Mouse (Mus musculus) hindbrain, embryonic 15.5 days (tissue): ENCODE measurements at regions not wholly inside any gene's neighbourhood (a gene's known extent, or its start where the extent isn't known, plus 50 kb on each side); places are given as distances from the start of the nearest gene placed in this dataset.

ENCODE experiments used
- ATAC-seq: fragments of 200-750 bp; cut with Nextera tagmentation; 2 replicates; pipeline ENCODE4 v1.8.0; 2017; ENCODE audit warnings: low read depth, moderate number of reproducible peaks, moderate TSS enrichment; ENCODE audit not compliant: low FRiP score
- H3K27ac ChIP-seq: fragments of 300-500 bp; sonication (generic); replicated peaks from 2 replicates; pipeline ENCODE4 v1.5.1; 2015; ENCODE audit warnings: mild to moderate bottlenecking, inconsistent platforms
- H3K27me3 ChIP-seq: fragments of 300-500 bp; sonication (generic); 2 replicates; pipeline ENCODE4 v1.6.1; 2015; ENCODE audit warnings: control low read depth, inconsistent platforms
- H3K36me3 ChIP-seq: fragments of 300-500 bp; sonication (generic); 2 replicates; pipeline ENCODE4 v1.6.1; 2015; ENCODE audit warnings: control low read depth, inconsistent platforms
- H3K4me1 ChIP-seq: fragments of 300-500 bp; sonication (generic); replicated peaks from 2 replicates; pipeline ENCODE4 v1.6.1; 2015; ENCODE audit warnings: control low read depth, inconsistent platforms
- H3K4me2 ChIP-seq: fragments of 300-500 bp; sonication (generic); 2 replicates; pipeline ENCODE4 v1.6.1; 2015; ENCODE audit warnings: moderate library complexity, mild to moderate bottlenecking, inconsistent platforms
- H3K4me3 ChIP-seq: fragments of 300-500 bp; sonication (generic); 2 replicates; pipeline ENCODE4 v1.5.1; 2015; ENCODE audit warnings: mild to moderate bottlenecking, inconsistent platforms
- H3K9ac ChIP-seq: fragments of 300-500 bp; sonication (generic); 2 replicates; pipeline ENCODE4 v1.6.1; 2015; ENCODE audit warnings: inconsistent platforms
- H3K9me3 ChIP-seq: fragments of 300-500 bp; sonication (generic); 2 replicates; pipeline ENCODE4 v1.6.1; 2016; ENCODE audit warnings: control low read depth, inconsistent platforms
- WGBS: fragments of 180-500 bp; shearing (Covaris S2); methylation state at CpG from one replicate; pipeline ENCODE4 v1.1.7; 2015; 5-methylcytosine and 5-hydroxymethylcytosine counted together

- H3K27ac ChIP-seq: no peak overlapping the region
- no peak overlapping the region for H3K9ac ChIP-seq
- H3K4me2 ChIP-seq: no peak overlapping the region
- no peak for ATAC-seq
- no peaks in the 10 kb centered on the region for H3K36me3 ChIP-seq
- no peaks in the 10 kb centered on the region for H3K4me1 ChIP-seq
- 33% methylated on average over 7 of the region's 7 CpGs for WGBS
- no peaks in the 10 kb centered on the region for H3K9me3 ChIP-seq
- no peak overlapping the region for H3K4me3 ChIP-seq
- H3K27me3 ChIP-seq: no peaks in the 10 kb centered on the region
Measured at GRCm38 (mm10) chr11:112050362-112050761, 731.7 kb upstream of the Sox9 start.

DNA sequence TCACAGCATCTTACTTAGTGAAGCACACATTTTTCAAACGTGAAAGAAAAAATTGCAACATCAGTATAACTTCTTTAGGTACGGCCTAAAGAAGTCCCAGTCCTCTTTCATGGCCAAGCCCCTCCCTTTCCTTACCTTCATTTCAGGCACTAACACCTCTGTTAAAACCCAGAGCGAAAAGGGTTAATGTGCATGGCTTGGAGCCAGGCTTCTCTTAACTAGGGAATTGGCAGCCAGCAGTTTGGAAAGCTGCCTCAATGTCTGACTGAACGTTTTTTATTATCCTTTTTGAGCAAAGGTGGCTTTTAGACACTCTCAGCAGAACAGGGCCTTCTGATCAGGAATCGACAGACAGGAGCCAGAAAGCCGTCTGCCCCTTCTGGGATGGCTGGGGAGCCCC lies 726.4 kb upstream of the Sox9 start:
- no peak overlapping the region for H3K4me3 ChIP-seq
- peaks cover 6% of the 10 kb centered on the region; the same call in 1 of the 2 replicates for H3K4me1 ChIP-seq
- H3K4me2 ChIP-seq: no peak overlapping the region
- H3K9ac ChIP-seq: no peak overlapping the region
- H3K27me3 ChIP-seq: no peaks in the 10 kb centered on the region
- 47% methylated on average over 6 of the region's 6 CpGs for WGBS
- no peak for ATAC-seq
- no peak overlapping the region for H3K27ac ChIP-seq
- no peaks in the 10 kb centered on the region for H3K36me3 ChIP-seq
- no peaks in the 10 kb centered on the region for H3K9me3 ChIP-seq

DNA sequence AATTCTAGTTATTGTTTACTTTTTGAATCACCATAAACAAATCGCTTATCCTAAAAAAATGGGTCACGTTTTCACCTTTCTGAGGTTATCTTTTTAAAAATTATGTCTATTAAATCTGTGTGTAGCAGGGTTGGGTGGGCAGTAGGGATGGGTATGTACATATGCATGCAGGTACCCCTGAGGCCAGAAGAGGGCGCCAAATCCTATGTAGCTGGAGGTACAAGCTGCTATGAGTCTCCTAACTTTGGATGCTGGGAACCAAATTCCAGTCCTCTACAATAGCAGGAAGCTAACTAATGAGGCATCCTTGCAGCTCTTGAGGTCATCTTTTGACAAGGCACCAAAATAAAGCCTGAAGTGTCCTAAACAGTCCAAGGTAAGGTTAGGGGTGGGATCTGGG lies 714.8 kb upstream of the Sox9 start:
- no peaks in the 10 kb centered on the region for H3K4me1 ChIP-seq
- no peak overlapping the region for H3K4me2 ChIP-seq
- H3K9ac ChIP-seq: no peak overlapping the region
- no peak overlapping the region for H3K4me3 ChIP-seq
- no peaks in the 10 kb centered on the region for H3K36me3 ChIP-seq
- no peak overlapping the region for H3K27ac ChIP-seq
- ATAC-seq: no peak
- no peaks in the 10 kb centered on the region for H3K9me3 ChIP-seq
- WGBS: 82% methylated on average over 3 of the region's 3 CpGs
- no peaks in the 10 kb centered on the region for H3K27me3 ChIP-seq

GRCm38 (mm10) chr11:112068821-112069220 lies 713.2 kb upstream of the Sox9 start:
- Histone ChIP-seq H3K4me1 (no peaks in the 10 kb centered on the region), H3K27ac (no peak overlapping the region), H3K9ac (no peak overlapping the region), H3K4me2 (no peak overlapping the region), H3K9me3 (no peaks in the 10 kb centered on the region), H3K4me3 (no peak overlapping the region), H3K27me3 (no peaks in the 10 kb centered on the region), H3K36me3 (no peaks in the 10 kb centered on the region)
- 60% methylated on average over 4 of the region's 4 CpGs for WGBS
- no peak for ATAC-seq

DNA sequence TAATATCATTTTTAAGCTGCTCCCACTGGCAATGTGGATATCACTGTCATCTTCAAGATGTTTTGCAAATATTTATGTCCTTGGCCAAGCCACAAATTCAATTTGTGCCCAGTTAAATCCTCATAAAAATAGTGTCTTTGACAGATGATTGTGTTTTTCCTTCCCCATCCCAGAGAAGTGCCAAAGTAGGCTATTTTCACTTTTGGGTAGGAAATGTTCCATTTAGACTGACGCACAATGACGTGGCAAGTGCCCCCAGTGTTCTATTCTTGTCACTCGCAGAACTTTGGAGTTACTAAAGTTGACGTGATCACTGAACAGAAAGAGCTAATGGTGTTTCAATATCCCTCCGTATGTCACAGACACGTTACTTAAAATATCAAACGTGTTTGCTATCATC lies 710.5 kb upstream of the Sox9 start:
- no peak overlapping the region for H3K27ac ChIP-seq
- H3K4me1 ChIP-seq: no peaks in the 10 kb centered on the region
- H3K27me3 ChIP-seq: no peaks in the 10 kb centered on the region
- H3K4me3 ChIP-seq: no peak overlapping the region
- no peak overlapping the region for H3K9ac ChIP-seq
- H3K9me3 ChIP-seq: no peaks in the 10 kb centered on the region
- 86% methylated on average over 7 of the region's 7 CpGs for WGBS
- no peak overlapping the region for H3K4me2 ChIP-seq
- H3K36me3 ChIP-seq: no peaks in the 10 kb centered on the region
- no peak for ATAC-seq

DNA sequence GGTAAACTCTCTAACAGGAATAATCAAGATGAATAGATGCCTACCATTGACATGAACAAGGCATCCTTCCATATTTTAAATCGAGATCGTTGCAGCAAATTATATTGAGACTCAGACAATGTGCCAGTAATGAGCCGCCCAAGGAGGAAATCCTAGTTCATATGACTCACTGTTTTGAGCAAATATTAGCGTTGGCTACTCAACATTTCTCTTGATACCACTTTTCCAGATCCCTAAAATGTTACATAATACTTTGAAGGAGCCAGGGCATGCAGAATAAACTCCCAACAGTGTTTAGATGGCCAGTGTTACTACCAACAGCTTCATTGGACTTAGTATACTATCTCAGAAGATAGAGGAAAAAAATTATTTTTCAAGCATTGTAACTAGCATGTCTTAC lies 700.6 kb upstream of the Sox9 start:
- no peaks in the 10 kb centered on the region for H3K9me3 ChIP-seq
- no peak overlapping the region for H3K4me2 ChIP-seq
- ATAC-seq: no peak
- no peaks in the 10 kb centered on the region for H3K36me3 ChIP-seq
- H3K4me1 ChIP-seq: no peaks in the 10 kb centered on the region
- H3K9ac ChIP-seq: no peak overlapping the region
- H3K27ac ChIP-seq: no peak overlapping the region
- WGBS: 94% methylated on average over 4 of the region's 4 CpGs
- H3K27me3 ChIP-seq: no peaks in the 10 kb centered on the region
- no peak overlapping the region for H3K4me3 ChIP-seq

- 70% methylated on average over 4 of the region's 4 CpGs for WGBS
Measured at GRCm38 (mm10) chr11:112083019-112083418, 699.0 kb upstream of the Sox9 start.

GRCm38 (mm10) chr11:112092168-112092567 lies 689.9 kb upstream of the Sox9 start:
- no peaks in the 10 kb centered on the region for H3K9me3 ChIP-seq
- no peak overlapping the region for H3K9ac ChIP-seq
- H3K4me2 ChIP-seq: no peak overlapping the region
- no peaks in the 10 kb centered on the region for H3K36me3 ChIP-seq
- no peak overlapping the region for H3K4me3 ChIP-seq
- H3K4me1 ChIP-seq: no peaks in the 10 kb centered on the region
- ATAC-seq: no peak
- 90% methylated on average over 8 of the region's 8 CpGs for WGBS
- H3K27ac ChIP-seq: no peak overlapping the region
- H3K27me3 ChIP-seq: no peaks in the 10 kb centered on the region

More at GRCm38 (mm10) chr11:112083019-112083418, 699.0 kb upstream of the Sox9 start:
- H3K9me3 ChIP-seq: no peaks in the 10 kb centered on the region
- H3K27me3 ChIP-seq: no peaks in the 10 kb centered on the region
- H3K27ac ChIP-seq: no peak overlapping the region
- H3K4me2 ChIP-seq: no peak overlapping the region
- no peaks in the 10 kb centered on the region for H3K4me1 ChIP-seq
- no peaks in the 10 kb centered on the region for H3K36me3 ChIP-seq
- ATAC-seq: no peak
- no peak overlapping the region for H3K9ac ChIP-seq
- H3K4me3 ChIP-seq: no peak overlapping the region

- Histone ChIP-seq H3K27me3 (no peaks in the 10 kb centered on the region), H3K4me1 (no peaks in the 10 kb centered on the region), H3K9ac (no peak overlapping the region), H3K9me3 (no peaks in the 10 kb centered on the region), H3K36me3 (no peaks in the 10 kb centered on the region), H3K27ac (no peak overlapping the region), H3K4me3 (no peak overlapping the region), H3K4me2 (no peak overlapping the region)
- ATAC-seq: no peak
- WGBS: 29% methylated on average over 3 of the region's 3 CpGs
Measured at GRCm38 (mm10) chr11:112095009-112095408, 687.0 kb upstream of the Sox9 start.

- WGBS: 69% methylated on average over 1 of the region's 1 CpGs
- ATAC-seq: no peak
- no peaks in the 10 kb centered on the region for H3K27me3 ChIP-seq
- no peak overlapping the region for H3K27ac ChIP-seq
- no peaks in the 10 kb centered on the region for H3K9me3 ChIP-seq
- H3K4me3 ChIP-seq: no peak overlapping the region
- no peaks in the 10 kb centered on the region for H3K36me3 ChIP-seq
- H3K4me2 ChIP-seq: no peak overlapping the region
- no peaks in the 10 kb centered on the region for H3K4me1 ChIP-seq
- H3K9ac ChIP-seq: no peak overlapping the region
Measured at GRCm38 (mm10) chr11:112098161-112098560, 683.9 kb upstream of the Sox9 start.

DNA sequence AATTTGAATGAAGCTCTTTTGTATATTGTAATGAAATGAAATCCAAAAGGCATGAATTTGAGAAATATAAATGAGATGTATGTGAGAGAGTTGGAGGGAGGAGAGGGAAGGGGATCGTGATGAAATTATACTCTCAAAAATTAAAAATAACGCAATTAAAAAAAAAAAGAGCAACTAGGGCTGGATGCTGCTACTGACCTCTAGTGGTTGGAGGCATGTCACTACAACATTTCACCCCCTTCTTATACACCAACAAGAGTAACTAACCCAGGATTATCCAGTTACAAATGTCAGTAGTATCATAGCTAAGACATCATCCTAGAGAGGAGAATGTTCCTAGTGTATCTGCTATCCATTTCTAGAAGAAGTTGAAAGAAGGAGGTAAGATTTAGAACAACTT lies 678.8 kb upstream of the Sox9 start:
- 70% methylated on average over 2 of the region's 2 CpGs for WGBS
- H3K27ac ChIP-seq: no peak overlapping the region
- ATAC-seq: no peak
- no peak overlapping the region for H3K9ac ChIP-seq
- no peak overlapping the region for H3K4me3 ChIP-seq
- H3K4me1 ChIP-seq: no peaks in the 10 kb centered on the region
- H3K36me3 ChIP-seq: no peaks in the 10 kb centered on the region
- H3K4me2 ChIP-seq: no peak overlapping the region
- H3K27me3 ChIP-seq: no peaks in the 10 kb centered on the region
- no peaks in the 10 kb centered on the region for H3K9me3 ChIP-seq

DNA sequence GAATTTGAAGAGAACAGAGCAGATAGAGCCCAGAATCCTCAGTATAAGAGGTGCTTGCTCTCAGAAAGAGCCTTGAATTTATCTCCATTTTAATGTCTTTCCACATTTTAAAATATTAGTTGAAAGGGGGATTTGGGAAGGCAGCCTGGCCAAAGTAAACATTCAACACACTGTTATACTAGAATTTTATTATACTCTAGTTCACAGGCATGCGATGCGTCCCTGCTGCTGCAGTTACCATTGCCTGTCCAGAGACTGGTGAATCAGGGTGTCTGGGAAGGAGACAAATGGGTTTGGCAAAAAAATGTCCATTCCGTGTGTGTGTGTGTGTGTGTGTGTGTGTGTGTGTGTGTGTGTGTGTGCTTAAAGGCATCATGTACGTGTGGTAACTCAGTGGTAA lies 675.1 kb upstream of the Sox9 start:
- 66% methylated on average over 4 of the region's 4 CpGs for WGBS
- H3K27me3 ChIP-seq: no peaks in the 10 kb centered on the region
- H3K9me3 ChIP-seq: no peaks in the 10 kb centered on the region
- H3K36me3 ChIP-seq: no peaks in the 10 kb centered on the region
- H3K4me1 ChIP-seq: no peaks in the 10 kb centered on the region
- no peak overlapping the region for H3K4me2 ChIP-seq
- no peak overlapping the region for H3K9ac ChIP-seq
- no peak overlapping the region for H3K27ac ChIP-seq
- no peak for ATAC-seq
- H3K4me3 ChIP-seq: no peak overlapping the region

DNA sequence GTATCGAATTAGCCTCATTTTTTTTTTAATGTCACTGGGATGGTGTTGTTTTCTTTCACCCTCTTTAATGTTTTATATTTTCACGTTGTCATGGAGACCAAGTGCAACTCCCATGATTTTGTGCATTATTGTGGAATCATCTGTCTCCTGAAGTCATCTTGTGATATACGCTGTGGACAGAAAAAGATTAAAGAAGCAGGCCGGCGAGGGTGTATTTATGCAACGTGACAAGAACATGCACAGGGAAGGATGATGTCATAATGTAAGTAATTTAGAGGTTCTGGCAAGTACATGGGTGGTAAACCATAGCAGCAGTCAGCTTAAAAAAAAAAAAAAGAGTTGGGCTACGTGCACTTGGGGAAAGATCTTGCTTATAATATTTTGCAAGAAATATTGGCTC lies 674.7 kb upstream of the Sox9 start:
- no peaks in the 10 kb centered on the region for H3K9me3 ChIP-seq
- no peaks in the 10 kb centered on the region for H3K27me3 ChIP-seq
- no peaks in the 10 kb centered on the region for H3K36me3 ChIP-seq
- no peak overlapping the region for H3K4me2 ChIP-seq
- H3K4me3 ChIP-seq: no peak overlapping the region
- ATAC-seq: no peak
- H3K9ac ChIP-seq: no peak overlapping the region
- H3K4me1 ChIP-seq: no peaks in the 10 kb centered on the region
- no peak overlapping the region for H3K27ac ChIP-seq
- WGBS: 72% methylated on average over 7 of the region's 7 CpGs
